Mouse (Mus musculus): Measurements from ENCODE around the gene Bcar3.
"Not testable (repeated sequence)": the region's sequence is repeated elsewhere in the genome, so short reads cannot be mapped to it uniquely, and the experiment has no call there.

Bcar3 gene

DNA sequence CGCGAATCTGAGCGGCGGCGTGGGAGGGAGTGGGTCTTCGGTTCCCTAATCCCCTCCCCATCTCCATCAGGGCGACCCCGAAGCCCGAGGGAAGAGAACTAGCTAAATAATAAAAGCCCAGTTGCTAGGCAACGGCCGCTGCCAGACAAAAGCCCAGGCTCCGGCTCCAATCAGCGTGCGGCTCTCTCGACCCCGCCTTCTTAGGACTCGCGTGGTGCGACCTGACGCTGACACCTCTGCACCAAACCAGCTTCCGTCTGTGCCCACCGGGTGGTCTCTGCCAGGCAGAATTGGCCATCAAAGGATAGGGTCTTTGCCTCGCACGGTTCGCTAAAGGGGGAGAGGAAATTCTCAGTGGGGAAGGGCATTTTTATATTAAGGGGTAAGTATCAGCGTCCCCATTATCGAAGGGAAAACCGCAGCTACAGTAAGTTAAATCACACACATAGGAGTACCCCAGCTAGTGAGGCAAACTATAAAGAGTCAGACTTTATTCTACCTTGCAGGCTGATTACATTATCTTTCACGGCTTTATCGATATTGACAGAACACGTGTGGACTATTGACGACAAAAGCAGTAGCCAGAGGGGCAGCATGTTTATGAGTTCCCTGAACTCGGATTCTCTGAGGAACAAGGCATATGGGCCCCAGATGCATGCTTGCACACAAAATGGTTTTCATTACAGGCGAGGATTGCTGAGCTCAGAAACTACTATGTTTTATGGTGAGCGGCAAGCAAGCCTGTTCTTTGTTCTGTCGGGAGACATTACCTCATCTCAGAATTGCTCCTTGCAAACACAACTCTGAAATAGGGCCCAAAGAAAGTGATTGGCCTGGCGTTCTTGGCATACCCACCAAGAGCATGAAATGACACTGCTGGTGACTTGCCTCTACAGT lies at the start of gene Bcar3:
Bcar3 (plus strand) TSS at position 183 of the 897 bp plus-strand sequence.
- peak; percentile 91 for DNase-seq

DNA sequence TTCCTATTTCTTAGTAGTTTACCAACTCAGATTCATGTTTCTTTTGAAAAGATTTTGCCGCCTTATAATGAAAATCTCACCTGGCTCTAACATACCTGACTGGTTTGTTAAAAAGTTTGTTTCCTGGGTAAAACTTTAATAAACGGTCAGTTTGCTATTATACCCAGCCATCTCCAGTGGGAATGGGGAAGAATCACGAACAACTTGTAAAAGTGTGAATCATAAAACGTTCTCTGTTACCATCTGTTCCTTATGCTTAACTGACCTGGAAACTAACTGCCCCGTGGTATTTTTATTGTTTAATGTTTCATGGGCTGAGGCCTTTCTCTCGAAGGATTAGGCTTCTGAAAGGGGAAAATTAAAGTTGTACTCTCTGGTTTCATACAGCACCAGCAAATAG lies 49.2 kb upstream of the Bcar3 start:
- DNase-seq = no peak

DNA sequence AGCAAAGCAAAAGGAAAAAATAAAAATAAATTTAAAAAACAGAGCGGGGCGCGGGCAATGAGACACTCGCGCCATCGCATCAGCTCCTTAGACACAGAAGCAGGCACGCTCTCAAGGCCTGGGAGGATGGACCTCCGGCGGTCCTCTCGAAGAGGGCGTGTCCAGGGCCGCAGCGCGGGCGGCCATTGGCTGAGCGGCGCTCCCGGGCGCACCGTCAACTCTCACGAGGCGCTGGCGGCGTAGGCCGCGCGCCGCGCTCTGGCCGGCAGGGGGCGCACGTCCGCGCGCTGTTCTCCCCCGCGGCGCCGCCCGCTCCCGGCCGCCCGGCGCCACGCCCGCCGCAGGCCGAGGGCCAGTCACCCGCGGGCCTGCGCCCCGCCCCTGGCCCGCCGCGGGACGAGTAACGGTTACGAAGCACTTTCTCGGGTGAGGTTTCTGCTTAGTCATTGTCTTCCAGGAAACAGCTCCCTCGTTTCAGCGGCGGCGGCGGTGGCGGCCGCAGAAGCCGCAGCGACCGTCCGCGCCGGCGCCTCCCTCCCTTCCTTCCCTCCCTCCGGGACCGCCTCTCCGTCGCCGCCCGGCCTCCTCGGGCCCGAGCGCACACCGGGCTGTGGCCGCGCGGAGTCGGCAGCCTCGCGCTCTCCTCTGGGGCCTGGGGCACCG lies 48.6 kb upstream of the Bcar3 start, which contains the start of gene Gclm:
Gclm (plus strand) TSS at position 343 of the 663 bp plus-strand sequence.
- DNase-seq = peak; percentile 91

DNA sequence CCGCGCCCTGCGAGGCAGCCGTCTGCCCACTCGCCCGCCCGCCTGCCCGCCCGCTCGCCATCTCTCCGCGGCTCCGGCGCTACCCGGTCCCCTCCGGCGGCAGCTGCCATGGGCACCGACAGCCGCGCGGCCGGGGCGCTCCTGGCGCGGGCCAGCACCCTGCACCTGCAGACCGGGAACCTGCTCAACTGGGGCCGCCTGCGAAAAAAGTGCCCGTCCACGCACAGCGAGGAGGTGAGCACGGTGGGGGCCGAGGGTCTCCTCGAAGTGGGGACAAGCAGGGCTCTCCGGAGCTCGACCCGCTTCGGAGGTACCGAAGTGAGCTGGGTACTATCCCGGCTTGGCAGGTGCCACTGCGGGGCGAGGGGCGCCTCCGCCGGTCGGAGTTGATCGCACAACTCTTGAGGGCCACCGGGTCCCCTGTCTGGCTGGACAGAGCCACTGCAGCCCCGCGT lies 48.0 kb upstream of the Bcar3 start:
- DNase-seq = peak; percentile 56

DNA sequence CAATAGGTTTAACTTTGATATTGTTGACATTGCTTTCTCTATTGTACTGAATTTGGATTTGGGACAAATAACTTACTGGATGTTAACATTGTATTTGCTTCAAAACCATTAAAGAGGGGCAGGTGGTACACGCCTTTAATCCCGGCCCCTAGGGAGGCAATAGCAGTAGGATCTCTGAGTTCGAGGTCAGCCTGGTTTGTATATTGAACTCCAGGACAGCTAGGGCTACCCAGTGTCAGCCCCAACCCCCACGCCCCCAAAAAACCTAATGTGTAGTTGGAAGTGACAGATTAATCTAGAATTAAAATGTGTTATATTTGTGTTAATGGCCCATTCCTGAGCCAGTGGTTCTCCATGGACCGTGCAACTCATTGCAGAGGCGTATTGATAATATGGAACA lies 47.5 kb upstream of the Bcar3 start:
- no peak for DNase-seq

DNA sequence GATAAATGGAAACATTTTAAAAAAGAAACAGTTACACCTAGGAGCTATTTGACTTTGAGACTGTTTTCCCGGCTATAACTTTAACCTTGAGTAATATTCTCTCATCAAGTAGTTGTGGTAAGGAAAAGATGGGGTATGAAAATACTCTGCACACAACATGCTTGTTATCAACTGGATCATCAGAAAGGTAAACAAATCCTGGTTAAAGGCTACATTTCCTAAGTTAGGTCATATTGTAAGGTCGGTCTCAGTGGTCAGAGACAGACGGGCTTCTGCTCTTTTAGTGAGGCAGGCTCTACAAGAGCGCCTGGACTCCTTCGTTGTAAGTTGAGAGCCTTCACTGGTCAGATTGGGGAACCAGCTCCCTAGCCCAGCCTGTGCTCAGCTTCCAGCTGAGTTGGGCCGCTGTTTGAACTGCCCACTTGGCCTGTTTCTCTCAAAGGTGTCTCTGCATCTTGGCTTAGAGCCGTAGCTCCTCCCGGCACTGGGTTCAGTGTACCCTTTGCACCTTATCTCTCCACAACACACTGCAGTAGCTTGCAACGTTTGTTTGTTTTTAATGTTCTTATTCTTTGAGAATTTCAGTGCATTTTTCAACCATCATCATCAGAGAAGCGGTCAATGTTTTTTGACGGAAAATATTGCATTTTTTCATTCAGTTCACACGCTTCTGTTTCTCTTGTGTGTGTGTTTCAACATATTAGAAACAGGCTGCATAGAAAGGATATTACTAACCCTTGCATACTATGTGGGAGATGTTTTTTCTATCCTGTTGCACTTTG lies 46.8 kb upstream of the Bcar3 start:
- no peak for DNase-seq

DNA sequence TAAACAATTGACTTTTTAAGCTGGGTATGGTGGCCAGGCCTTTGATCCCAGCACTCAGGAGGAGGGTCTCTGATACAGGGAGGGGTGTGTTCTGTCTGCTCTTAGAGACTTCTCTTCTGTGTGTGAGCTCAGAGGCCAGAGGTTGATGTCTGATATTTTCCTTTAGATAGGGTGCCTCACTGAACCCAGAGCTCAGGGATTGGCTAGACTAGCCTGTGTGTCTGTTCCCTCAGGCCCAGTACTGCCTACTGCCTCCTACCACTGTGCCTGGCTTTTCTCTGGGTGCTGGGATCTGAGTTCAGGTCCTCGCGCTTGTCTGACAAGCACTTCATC lies 46.2 kb upstream of the Bcar3 start:
- no peak for DNase-seq

DNA sequence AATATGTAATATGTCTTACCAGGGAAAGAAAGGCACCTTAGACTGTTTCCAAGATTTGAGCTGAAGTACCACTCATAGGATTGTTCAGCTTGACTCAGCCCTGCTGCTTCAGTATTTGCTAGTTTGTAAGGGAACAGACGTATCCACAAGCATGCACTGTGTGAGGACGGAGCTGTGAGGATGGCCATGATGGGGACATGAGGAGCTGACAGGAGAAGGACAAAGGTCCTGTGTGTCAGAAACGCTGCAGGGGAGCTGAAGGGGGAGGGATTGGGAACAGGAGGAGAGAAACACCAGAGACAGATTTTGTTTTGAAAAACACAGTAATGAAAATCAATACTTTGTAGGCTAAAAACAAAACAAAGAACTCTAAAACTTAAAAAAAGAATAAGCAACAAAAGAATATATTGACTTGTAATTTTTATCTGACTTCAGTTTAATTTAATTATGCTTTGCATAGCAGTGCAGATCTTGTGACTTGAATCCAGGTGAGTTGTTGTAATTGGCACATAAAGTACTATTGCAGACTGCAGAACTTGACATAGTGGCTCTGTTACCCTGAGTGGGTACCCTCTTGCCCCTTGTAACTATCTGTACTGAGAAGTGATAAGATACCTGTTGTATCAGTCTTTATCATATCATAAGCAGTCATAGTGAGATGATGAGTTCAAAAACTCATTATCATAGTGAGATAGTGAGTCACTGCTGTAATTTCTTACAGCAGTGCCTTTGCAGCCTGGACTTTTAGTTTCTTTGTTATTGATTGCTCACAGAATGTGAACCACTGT lies 41.3 kb upstream of the Bcar3 start:
- no peak for DNase-seq

DNA sequence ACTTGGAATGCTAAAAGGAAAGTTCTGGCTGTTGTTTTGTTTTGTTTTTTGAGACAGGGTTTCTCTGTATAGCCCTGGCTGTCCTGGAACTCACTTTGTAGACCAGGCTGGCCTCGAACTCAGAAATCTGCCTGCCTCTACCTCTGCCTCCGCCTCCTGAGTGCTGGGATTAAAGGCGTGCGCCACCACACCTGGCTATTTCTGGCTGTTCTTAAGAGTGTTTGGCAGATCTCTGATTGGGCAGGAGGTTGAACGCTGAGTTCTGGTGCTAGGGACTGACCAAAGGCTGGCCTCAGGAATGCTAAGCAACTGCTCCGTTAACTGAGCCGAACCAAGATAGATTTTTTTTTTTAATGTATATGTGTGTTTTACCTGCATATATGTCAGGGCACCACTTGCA lies 39.9 kb upstream of the Bcar3 start:
- DNase-seq = not testable (repeated sequence)

DNA sequence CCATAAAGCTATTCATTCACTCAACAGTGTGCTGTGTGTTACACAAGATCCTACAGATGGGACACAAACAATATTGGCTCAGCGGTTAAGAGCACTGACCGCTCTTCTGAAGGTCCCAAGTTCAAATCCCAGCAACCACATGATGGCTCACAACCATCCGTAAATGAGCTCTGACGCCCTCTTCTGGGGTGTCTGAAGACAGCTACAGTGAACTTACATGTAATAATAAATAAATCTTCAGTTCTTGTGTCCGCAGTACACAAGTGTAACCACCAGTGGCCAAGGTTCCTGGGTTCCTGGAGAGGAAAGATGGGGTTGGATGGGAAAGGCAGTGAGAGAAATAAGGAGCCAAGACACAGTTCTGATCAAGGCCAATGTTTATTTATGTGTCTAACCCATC lies 23.9 kb upstream of the Bcar3 start:
- DNase-seq = no peak

DNA sequence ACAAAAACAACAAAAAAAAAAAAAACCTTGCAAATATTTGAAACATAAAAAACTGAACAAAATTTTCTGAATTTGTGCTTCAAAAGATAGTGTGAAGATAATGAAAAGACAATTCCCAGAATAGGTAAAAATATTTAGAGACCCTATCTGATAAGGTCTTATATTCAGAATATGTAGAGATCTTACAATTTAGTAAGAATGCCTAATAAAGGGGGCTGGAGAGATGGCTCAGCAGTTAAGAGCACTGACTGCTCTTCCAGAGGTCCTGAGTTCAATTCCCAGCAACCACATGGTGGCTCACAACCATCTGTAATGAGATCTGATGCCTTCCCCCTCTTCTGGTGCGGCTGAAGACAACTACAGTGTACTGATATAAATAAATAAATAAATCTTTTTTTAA lies 21.4 kb upstream of the Bcar3 start:
- DNase-seq = not testable (repeated sequence)

DNA sequence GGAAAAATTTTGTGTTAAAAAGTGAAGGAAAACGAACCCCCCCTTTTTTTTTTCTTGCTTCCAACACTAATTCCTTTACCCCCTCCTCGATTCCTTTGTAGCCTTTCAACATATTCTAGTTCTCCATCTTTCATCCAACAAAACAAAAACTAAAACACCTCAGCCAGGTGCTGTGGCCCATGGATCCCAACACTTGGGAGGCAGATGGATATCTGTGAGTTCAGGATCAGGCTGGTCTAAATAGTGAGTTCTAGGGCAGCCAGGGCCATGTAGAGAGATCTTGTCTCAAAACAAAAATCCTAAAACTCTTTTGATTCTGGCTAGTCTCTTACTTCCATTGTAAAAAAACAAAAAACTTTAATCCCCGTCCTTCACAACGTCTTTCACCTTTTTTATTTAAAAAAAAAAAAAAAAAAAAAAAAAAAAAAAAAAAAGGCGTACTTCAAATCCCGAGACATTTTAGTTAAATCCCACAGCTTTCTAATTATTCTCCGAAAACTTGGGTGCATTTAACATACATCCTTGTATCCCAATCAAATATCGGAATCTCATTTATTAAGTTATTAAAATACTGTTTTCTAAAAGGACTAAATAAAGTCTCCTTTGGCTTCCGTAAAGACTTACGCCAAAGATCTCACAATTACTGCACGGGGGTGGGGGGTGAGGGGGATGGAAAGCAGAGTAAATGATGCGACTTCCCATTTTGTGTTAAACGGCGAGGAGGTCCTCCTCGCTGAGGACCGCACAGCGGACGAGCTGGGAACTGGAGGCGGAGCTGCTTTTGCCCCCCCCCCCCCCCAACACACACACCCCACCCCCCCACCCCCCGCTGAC lies 20.3 kb upstream of the Bcar3 start:
- DNase-seq = no peak

DNA sequence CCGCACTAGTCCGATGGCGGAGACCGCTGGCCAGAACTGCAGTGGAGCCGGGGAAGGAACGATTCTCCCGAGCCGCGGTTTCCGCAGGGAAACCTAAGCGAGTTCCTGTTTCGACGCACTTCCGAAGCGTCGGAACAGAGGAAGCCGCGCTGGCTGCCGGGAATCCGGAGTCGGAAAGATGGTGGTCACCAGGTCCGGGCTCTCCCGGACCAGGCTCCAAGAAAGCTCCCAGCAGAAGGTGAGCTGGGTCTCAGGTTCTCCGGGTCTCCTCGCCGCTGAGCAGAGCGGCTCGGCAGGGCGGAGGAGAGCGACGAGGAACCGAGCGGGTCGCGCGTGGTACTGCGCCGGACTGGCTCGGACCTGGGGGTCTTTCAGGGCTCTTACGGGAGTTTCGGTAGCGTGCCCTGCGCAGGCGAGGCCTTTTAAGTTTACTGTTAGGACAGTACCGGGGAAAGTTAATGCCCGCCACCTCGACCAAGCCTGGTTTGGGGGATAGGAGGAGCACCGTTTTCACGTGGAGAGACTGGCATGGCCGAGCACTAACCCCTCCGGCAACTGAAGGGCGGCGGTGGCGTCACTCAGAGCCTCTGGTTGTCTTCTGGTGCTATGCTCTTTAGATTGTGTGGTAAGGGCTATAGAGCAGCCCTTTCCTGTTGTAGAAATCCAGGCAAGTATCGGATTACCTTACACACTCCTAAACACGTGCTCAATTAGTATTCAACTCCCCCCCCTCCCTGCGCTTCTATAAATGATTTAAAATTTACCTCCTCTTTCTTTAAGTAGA lies 19.5 kb upstream of the Bcar3 start, which contains the start of gene Dnttip2:
Dnttip2 (plus strand) TSS at position 148 of the 784 bp plus-strand sequence.
- DNase-seq = peak; percentile 89

DNA sequence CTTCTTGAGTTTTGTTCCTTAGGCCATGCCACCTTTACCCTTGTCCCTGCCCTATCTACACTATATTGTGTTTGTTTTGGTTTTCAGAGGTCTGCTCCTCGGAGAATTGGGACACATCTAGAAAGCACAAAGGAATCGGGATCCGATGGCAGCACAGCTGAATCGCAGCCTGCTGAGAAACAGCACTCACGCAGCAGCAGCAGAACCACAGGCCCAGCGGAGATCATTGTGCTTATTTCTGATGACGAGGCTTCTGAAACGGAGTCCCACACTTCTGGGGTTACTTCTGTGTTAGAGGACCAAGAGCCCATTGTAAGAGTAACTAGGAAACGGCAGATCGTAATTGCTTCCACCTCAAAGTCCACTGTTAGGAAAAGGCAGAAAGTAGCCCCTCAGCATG lies 18.8 kb upstream of the Bcar3 start:
- no peak for DNase-seq

DNA sequence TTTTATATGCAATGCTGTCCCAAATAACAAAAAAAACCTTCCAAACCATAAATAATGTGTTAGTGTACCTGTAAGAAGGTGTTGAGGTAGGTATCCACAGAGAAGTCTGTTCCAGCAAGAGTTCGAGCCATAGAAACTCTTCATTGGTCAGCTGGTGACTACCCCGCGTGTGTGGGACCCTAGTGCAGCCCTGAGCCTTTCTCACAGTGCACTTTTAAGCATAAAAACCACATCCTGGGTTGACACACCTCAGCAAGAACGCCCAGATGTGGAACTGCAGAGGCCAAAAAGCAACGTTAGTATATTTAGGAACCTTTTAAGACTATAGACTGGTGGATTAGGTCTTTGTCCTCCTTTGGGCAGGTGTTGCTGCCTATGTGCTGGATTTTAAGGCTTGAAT lies 6.7 kb upstream of the Bcar3 start:
- no peak for DNase-seq

DNA sequence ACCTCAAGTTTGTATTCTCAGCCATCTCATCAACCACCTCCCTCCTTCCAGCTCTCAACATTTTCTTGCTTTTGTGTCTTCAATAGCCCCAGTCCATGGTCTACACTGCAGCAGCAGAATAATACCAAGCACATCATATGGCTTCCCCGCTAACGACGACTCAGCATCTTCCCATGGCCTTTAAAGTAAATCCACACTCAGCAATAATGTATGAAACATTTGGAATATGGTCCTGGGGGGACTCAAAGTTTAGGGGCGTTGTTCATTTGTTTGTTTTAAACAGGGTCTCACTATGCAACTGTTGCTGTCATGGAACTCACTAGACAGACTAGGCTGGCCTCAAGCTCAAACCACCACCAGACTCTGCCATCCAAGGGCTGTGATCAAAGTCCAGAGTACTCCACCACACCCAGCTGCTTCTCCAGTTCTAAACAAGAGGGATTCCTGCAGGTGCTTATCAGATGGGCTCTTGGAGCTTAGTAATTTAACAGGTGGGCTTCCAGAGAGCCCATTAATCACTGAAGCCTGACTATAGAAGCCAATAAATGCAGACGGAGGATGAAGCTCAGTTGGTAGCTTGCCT lies 5.2 kb upstream of the Bcar3 start:
- no peak for DNase-seq

DNA sequence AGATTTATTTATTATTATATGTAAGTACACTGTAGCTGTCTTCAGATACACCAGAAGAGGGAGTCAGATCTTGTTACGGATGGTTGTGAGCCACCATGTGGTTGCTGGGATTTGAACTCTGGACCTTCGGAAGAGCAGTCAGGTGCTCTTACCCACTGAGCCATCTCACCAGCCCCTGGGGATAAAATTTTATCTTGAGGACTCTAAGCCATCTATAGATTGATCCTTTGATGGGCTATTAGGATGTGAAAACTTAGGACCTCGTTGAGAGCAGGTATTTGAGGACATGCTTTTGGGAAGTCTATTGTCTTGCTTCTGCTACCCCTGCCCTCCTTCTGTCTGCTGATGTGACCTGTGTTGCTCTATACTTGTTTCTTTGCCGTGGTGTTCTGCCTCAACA lies 4.6 kb upstream of the Bcar3 start:
- DNase-seq = not testable (repeated sequence)

DNA sequence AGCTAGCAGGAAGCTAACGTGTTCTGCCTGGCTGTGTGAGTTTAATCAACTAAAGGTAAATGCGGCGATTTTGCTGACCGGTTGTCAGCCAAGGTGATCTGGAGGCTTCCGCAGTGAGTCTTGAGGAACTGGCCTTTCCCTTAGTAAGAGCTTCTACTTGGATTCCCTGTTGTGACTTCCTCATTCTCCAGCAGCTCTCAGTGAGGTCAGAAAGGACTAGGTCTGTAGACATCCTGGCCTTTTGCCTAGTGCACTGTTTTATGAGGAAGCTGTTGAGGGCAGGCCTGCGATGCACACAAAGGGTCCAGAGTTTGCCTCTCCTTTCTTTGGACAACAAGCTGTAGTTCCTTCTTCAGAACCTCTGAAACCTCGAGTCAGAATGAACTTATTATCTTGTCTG lies 3.2 kb upstream of the Bcar3 start:
- no peak for DNase-seq

DNA sequence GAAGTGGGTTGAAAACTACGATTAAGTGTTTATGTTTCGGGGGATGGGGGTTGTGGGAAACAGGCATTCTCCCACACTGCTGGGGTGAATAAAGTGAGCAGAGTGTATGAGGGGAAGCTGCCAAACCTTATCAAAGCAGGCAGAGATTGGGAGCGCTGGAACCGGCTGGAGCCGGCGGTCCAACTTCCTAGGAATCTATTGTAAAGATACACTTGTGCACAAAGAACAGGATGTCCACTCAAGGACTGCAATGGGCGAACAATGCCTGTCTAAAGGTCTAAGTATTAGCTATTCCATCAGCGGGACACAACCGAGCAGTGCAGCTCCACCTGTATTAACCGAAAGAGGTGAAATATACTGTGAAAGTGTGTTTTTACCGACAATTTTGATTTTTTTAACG lies 2.1 kb upstream of the Bcar3 start:
- no peak for DNase-seq

All from right cerebral cortex, postnatal 4 days (tissue).